Mouse (Mus musculus): ENCODE results near the gene 4930522H14Rik. TPM values are rescaled to one million over a fixed set of nuclear protein-coding genes. Genes with fewer than 3 reads are reported as not detected.

Gene 4930522H14Rik
- polyA plus RNA-seq, 1 experiment from 2014 or later: not detected

DNA sequence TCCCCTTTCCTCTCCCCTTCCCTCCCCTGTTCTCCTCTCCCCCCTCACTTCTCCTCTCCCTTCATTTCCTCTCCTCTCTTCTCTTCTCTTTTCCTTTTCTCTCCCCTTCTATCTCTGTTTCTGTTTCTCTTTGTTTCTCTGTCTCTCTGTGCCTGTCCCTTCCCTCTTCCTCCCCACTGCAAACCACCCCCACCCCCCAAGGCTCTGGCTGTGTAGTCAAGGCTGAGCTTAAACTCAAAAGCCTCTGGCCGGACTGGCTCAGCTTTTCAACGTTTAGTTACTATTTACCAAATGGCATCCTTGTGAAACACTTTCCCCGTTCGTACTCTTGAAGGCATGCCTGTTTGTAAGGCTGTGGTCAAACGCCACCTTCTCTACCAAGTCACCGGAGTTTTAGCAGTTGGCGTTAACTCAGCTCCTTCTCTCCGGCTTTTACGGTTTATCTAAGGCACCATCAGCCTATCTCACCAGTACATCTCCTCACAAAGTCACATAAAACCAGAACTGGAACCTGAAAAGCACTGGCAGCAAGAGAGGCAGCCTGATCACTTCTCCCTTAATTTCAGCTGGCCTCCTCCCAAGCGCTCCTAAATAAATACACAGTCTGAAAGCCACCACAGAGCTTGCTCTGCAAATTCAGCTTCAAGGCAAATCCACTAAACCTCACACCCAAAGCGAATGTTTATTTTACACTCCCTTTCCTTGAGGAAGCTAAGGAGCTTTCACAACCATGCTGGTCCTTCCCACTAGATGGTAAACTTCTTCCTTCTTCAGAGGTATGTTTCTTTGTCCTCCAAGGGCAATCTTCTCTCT, 19.4 kb upstream of the 4930522H14Rik start:
- WGBS: 41% methylated on average over 11 of the region's 11 CpGs
- Histone ChIP-seq H3K9me3 (ENCODE audit: control insufficient read depth, low read length) (no peaks in the 10 kb centered on the region), H3K4me3 (ENCODE audit: low read length) (no peak overlapping the region), H3K4me2 (ENCODE audit: low read length) (peak overlapping the region; percentile 9; the same call in 1 of the 2 replicates), H3K27me3 (replicated peaks; ENCODE audit: control insufficient read depth, insufficient read depth, low read length) (no peaks in the 10 kb centered on the region), H3K9ac (ENCODE audit: low read depth, low read length) (no peak overlapping the region), H3K36me3 (ENCODE audit: control insufficient read depth, insufficient read depth, low read length) (no peaks in the 10 kb centered on the region), H3K27ac (ENCODE audit: low read depth, low read length) (no peak overlapping the region), H3K4me1 (ENCODE audit: control insufficient read depth, insufficient read depth, low read depth, low read length) (no peaks in the 10 kb centered on the region)
- ATAC-seq: no peak

DNA sequence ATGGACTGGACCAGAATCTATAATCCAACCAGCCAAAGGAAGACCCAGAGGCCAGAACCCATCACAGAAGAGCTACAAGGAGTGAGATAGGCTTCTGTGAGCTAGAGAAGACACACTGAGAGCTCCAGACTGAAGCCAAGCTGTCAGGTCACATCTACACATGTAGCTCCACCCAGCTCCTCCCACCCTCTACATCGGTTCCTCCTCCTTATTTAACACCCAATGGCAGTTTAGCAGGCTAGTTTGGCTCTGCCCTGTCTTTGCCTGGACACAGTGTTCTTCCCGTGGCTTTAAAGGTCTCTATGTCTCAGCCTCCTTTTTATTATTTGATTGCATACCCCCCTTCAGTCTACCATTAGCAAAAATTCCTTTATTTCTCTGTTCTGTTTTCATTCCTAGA, 16.2 kb upstream of the 4930522H14Rik start:
- Histone ChIP-seq H3K4me3 (ENCODE audit: low read length) (no peak overlapping the region), H3K4me2 (ENCODE audit: low read length) (no peak overlapping the region), H3K9me3 (ENCODE audit: control insufficient read depth, low read length) (no peaks in the 10 kb centered on the region), H3K27ac (ENCODE audit: low read depth, low read length) (no peak overlapping the region), H3K9ac (ENCODE audit: low read depth, low read length) (no peak overlapping the region), H3K36me3 (ENCODE audit: control insufficient read depth, insufficient read depth, low read length) (no peaks in the 10 kb centered on the region), H3K27me3 (replicated peaks; ENCODE audit: control insufficient read depth, insufficient read depth, low read length) (no peaks in the 10 kb centered on the region), H3K4me1 (ENCODE audit: control insufficient read depth, insufficient read depth, low read depth, low read length) (no peaks in the 10 kb centered on the region)
- ATAC-seq: no peak
- WGBS: 21% methylated on average over 2 of the region's 2 CpGs

DNA sequence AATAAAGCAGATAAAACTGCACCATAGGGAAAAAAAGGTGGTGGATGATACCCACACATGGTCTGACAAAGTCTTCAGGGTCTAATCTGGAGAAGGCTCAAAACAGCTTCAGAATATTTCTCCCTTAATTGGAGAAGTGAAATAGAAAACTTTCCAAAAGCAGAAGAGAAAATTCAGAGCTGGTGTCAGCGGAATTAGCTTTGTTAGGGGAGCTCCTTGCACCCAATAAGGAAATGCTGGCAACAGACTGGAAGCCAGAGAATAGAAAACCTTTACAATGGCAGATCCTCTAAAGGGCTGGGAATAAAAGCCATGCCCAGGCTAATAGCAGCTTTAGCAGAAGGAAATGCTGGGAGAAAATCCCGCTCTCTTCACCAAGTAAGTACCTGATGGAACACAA, 15.4 kb upstream of the 4930522H14Rik start:
- Histone ChIP-seq H3K27ac (ENCODE audit: low read depth, low read length) (no peak overlapping the region), H3K4me1 (ENCODE audit: control insufficient read depth, insufficient read depth, low read depth, low read length) (no peaks in the 10 kb centered on the region), H3K4me2 (ENCODE audit: low read length) (no peak overlapping the region), H3K9me3 (ENCODE audit: control insufficient read depth, low read length) (no peaks in the 10 kb centered on the region), H3K4me3 (ENCODE audit: low read length) (no peak overlapping the region), H3K27me3 (replicated peaks; ENCODE audit: control insufficient read depth, insufficient read depth, low read length) (no peaks in the 10 kb centered on the region), H3K9ac (ENCODE audit: low read depth, low read length) (no peak overlapping the region), H3K36me3 (ENCODE audit: control insufficient read depth, insufficient read depth, low read length) (no peaks in the 10 kb centered on the region)
- ATAC-seq: no peak
- WGBS: 93% methylated on average over 2 of the region's 2 CpGs

DNA sequence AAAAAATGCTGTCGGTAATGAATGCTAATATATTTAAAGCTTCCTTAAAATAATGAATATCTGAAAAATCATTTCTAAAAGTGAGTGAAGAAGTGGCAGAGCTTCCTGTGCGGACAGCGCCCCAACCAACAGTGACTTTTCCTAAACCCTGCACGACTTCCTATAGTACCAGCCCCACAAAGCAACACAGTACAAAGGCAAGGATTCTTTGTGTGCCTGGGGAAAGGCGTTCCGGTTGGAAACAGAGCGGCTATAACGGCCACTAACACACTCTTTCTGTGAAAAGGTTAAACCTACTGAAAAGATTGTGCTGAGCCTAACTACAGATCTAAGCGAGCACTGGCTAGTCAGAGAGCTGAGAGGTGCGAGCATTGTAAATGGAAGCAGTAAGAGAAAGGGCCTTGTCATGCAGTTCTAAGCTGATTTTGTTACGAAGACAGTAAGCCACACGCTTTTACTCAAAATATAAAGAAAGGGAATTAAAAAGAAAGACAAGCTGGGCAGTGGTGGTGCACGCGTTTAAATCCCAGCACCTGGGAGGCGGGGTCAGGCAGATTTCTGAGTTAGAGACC, 766 bp downstream of the 4930522H14Rik start:
- 33% methylated on average over 15 of the region's 15 CpGs for WGBS
- H3K4me1 ChIP-seq (ENCODE audit: control insufficient read depth, insufficient read depth, low read depth, low read length): no peaks in the 10 kb centered on the region
- no peak overlapping the region for H3K4me3 ChIP-seq (ENCODE audit: low read length)
- H3K9me3 ChIP-seq (ENCODE audit: control insufficient read depth, low read length): no peaks in the 10 kb centered on the region
- H3K4me2 ChIP-seq (ENCODE audit: low read length): no peak overlapping the region
- H3K9ac ChIP-seq (ENCODE audit: low read depth, low read length): no peak overlapping the region
- H3K27ac ChIP-seq (ENCODE audit: low read depth, low read length): no peak overlapping the region
- no peaks in the 10 kb centered on the region for H3K27me3 ChIP-seq (replicated peaks; ENCODE audit: control insufficient read depth, insufficient read depth, low read length)
- H3K36me3 ChIP-seq (ENCODE audit: control insufficient read depth, insufficient read depth, low read length): no peaks in the 10 kb centered on the region
- ATAC-seq: no peak

DNA sequence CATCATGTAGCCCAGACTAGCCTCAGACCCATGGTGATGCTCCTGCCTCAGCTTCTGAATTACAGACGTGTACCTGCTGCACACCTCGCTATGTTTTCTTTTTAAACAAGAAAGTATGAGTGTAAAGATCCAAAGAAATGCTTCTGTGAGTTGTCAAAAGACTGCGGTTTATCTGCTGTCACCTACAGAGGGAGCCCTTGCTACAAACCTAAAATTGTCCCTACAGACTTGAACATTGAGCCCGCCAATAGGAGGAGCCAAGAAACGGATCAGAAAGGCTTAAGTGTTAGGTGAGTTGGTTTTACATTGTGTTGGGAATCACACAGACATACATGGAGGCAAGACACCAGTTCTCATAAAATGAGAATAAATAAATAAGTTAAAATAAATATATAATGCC, 26.2 kb downstream of the 4930522H14Rik start:
- no peaks in the 10 kb centered on the region for H3K27me3 ChIP-seq (replicated peaks; ENCODE audit: control insufficient read depth, insufficient read depth, low read length)
- H3K9me3 ChIP-seq (ENCODE audit: control insufficient read depth, low read length): no peaks in the 10 kb centered on the region
- H3K4me1 ChIP-seq (ENCODE audit: control insufficient read depth, insufficient read depth, low read depth, low read length): no peaks in the 10 kb centered on the region
- no peak for ATAC-seq
- H3K27ac ChIP-seq (ENCODE audit: low read depth, low read length): no peak overlapping the region
- no peak overlapping the region for H3K4me3 ChIP-seq (ENCODE audit: low read length)
- no peak overlapping the region for H3K9ac ChIP-seq (ENCODE audit: low read depth, low read length)
- no peaks in the 10 kb centered on the region for H3K36me3 ChIP-seq (ENCODE audit: control insufficient read depth, insufficient read depth, low read length)
- 2% methylated on average over 5 of the region's 5 CpGs for WGBS
- H3K4me2 ChIP-seq (ENCODE audit: low read length): no peak overlapping the region

DNA sequence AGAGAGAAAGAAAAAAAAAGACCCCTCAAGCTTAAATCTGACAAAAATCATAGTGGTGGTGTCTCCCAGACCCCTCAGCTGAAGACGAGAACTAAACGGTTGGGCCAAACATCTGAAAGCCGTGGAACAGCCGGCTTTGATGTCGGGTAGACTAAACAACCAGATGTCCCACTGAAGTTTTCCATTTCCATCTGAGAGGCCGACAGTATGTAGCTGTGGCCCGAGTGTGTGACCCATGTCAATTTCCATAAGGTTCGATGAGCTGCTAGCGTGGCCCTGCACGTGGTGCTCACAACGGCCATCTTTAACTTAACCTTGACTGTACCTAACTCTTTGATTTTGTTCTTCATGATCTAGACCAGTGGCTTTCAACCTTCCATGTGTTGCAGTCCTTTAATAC, 32.6 kb downstream of the 4930522H14Rik start:
- no peak overlapping the region for H3K4me2 ChIP-seq (ENCODE audit: low read length)
- no peaks in the 10 kb centered on the region for H3K27me3 ChIP-seq (replicated peaks; ENCODE audit: control insufficient read depth, insufficient read depth, low read length)
- no peak for ATAC-seq
- 80% methylated on average over 11 of the region's 11 CpGs for WGBS
- H3K4me1 ChIP-seq (ENCODE audit: control insufficient read depth, insufficient read depth, low read depth, low read length): no peaks in the 10 kb centered on the region
- H3K27ac ChIP-seq (ENCODE audit: low read depth, low read length): no peak overlapping the region
- no peaks in the 10 kb centered on the region for H3K36me3 ChIP-seq (ENCODE audit: control insufficient read depth, insufficient read depth, low read length)
- no peaks in the 10 kb centered on the region for H3K9me3 ChIP-seq (ENCODE audit: control insufficient read depth, low read length)
- H3K9ac ChIP-seq (ENCODE audit: low read depth, low read length): no peak overlapping the region
- no peak overlapping the region for H3K4me3 ChIP-seq (ENCODE audit: low read length)

DNA sequence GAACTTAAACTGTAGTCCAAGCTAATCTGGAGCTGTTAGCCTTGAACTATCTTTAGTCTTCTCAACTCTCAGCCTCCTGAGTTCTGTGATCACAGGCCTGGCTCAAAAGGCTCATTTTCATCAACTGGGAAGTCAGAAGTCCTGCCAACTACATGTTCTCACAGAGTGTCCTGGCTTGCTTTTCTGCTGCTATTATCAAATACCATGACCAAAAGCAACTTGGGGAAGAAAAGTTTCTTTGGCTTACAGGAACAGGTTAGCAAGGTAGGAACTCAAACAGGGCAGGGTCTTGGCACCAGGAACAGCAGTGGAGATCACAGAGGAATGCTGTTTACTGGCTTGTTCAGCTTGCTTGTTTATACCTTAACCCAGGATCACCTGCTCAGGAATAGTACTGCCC, 37.5 kb downstream of the 4930522H14Rik start:
- Histone ChIP-seq H3K4me3 (ENCODE audit: low read length) (no peak overlapping the region), H3K27ac (ENCODE audit: low read depth, low read length) (no peak overlapping the region), H3K4me1 (ENCODE audit: control insufficient read depth, insufficient read depth, low read depth, low read length) (no peaks in the 10 kb centered on the region), H3K27me3 (replicated peaks; ENCODE audit: control insufficient read depth, insufficient read depth, low read length) (no peaks in the 10 kb centered on the region), H3K36me3 (ENCODE audit: control insufficient read depth, insufficient read depth, low read length) (no peaks in the 10 kb centered on the region), H3K4me2 (ENCODE audit: low read length) (no peak overlapping the region), H3K9ac (ENCODE audit: low read depth, low read length) (no peak overlapping the region), H3K9me3 (ENCODE audit: control insufficient read depth, low read length) (0 out of 2 replicates have a peak, but pooled peaks cover 4% of the 10 kb centered on the region)
- ATAC-seq: no peak

DNA sequence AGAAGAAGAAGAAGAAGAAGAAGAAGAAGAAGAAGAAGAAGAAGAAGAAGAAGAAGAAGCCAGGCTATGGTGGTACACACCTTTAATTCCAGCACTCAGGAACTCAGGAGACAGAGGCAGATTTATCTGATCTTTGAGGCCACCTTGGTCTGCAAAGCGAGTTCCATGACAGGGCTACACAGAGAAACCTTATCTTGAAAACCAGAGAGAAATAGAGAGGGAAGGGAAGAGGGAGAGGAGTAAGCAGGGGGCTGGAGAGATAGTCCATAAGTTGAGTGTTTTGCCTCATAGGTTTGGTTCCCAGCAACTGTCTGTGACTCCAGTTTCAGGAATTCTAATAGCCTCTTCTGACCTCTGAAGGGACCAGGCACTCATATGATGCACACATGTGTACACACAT, 42.3 kb downstream of the 4930522H14Rik start:
- Histone ChIP-seq H3K36me3 (ENCODE audit: control insufficient read depth, insufficient read depth, low read length) (no peaks in the 10 kb centered on the region), H3K9ac (ENCODE audit: low read depth, low read length) (no peak overlapping the region), H3K4me2 (ENCODE audit: low read length) (no peak overlapping the region), H3K27ac (ENCODE audit: low read depth, low read length) (no peak overlapping the region), H3K27me3 (replicated peaks; ENCODE audit: control insufficient read depth, insufficient read depth, low read length) (no peaks in the 10 kb centered on the region), H3K9me3 (ENCODE audit: control insufficient read depth, low read length) (0 out of 2 replicates have a peak, but pooled peaks cover 4% of the 10 kb centered on the region), H3K4me1 (ENCODE audit: control insufficient read depth, insufficient read depth, low read depth, low read length) (no peaks in the 10 kb centered on the region), H3K4me3 (ENCODE audit: low read length) (no peak overlapping the region)
- WGBS: 68% methylated on average over 1 of the region's 1 CpGs
- ATAC-seq: no peak

DNA sequence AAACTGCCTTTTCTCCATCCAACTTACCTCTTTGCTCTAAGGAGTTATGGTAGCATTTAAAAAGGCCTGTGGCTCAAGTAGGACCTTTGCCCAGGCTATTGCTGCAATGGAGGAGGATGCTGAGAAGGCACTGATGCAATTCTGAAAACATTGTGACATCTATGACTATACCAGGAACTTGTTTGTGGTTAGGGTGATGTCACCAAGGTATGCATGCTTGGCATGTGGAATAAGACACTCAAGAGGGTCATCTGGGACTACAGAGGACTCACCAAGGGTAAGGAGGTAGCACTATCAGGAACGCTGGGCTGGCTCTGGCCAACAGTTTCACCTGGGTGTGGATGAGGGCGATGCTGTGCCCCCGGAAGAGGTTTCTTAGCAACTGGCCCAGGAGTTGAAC, 46.5 kb downstream of the 4930522H14Rik start, which contains the start of gene Rnf11:
Rnf11 (minus strand) TSS at position 108 of the 400 bp plus-strand sequence.
- Histone ChIP-seq H3K4me3 (ENCODE audit: low read length) (no peak within 1 kb of the TSS), H3K36me3 (ENCODE audit: control insufficient read depth, insufficient read depth, low read length) (no peaks in the 10 kb centered on the region), H3K4me1 (ENCODE audit: control insufficient read depth, insufficient read depth, low read depth, low read length) (no peaks in the 10 kb centered on the region), H3K9me3 (ENCODE audit: control insufficient read depth, low read length) (0 out of 2 replicates have a peak, but pooled peaks cover under 1% of the 10 kb centered on the region), H3K27ac (ENCODE audit: low read depth, low read length) (no peak within 1 kb of the TSS), H3K27me3 (replicated peaks; ENCODE audit: control insufficient read depth, insufficient read depth, low read length) (no peaks in the 10 kb centered on the region), H3K9ac (ENCODE audit: low read depth, low read length) (no peak within 1 kb of the TSS), H3K4me2 (ENCODE audit: low read length) (no peak within 1 kb of the TSS)
- 87% methylated on average over 3 of the region's 3 CpGs for WGBS
- no peak for ATAC-seq
